ENCODE assay signal across 20 mouse cellular contexts in genomic region chr9:45580069-45580795, GRCm38 (mm10).
DNase-seq lines count a peak whose midpoint lies in the region; ATAC-seq lines count a peak whose summit lies in the region.
"Had no signal": no experiment of that assay in that cellular context is flagged by ENCODE, and none has a peak within 500 bp of the region (broad histone marks: within the 10 kb centered on the region; RNA-seq: fewer than 3 reads in every experiment).

No protein-coding gene starts in this region.

- peaks cover 18% of the 10 kb centered on the region for H3K4me1 ChIP-seq in heart, embryonic 13.5 days
- peaks cover 30% of the 10 kb centered on the region for H3K4me1 ChIP-seq in midbrain, embryonic 15.5 days
- H3K4me1 ChIP-seq: embryonic facial prominence, embryonic 10.5 days; hindbrain, embryonic 12.5 days; megakaryocyte, embryonic 14.5 days had no signal

- H3K4me3 ChIP-seq in heart, embryonic 13.5 days: no peak overlapping the region
- no peak overlapping the region for H3K4me3 ChIP-seq in midbrain, embryonic 15.5 days
- H3K4me3 ChIP-seq: embryonic facial prominence, embryonic 10.5 days; gastrocnemius, adult 2 months; hindbrain, embryonic 12.5 days; megakaryocyte, embryonic 14.5 days; myocyte had no signal

- no peaks in the 10 kb centered on the region for H3K9me3 ChIP-seq in heart, embryonic 13.5 days
- H3K9me3 ChIP-seq in midbrain, embryonic 15.5 days: no peaks in the 10 kb centered on the region
- H3K9me3 ChIP-seq: embryonic facial prominence, embryonic 10.5 days; hindbrain, embryonic 12.5 days; megakaryocyte, embryonic 14.5 days had no signal

- peaks cover 4% of the 10 kb centered on the region; the same call in 1 of the 2 replicates for H3K27me3 ChIP-seq in heart, embryonic 13.5 days (replicated peaks)
- H3K27me3 ChIP-seq in midbrain, embryonic 15.5 days (replicated peaks): no peaks in the 10 kb centered on the region
- H3K27me3 ChIP-seq: hindbrain, embryonic 12.5 days had no signal

- WGBS in heart, embryonic 13.5 days: 23% methylated on average over 16 of the region's 16 CpGs
- 33% methylated on average over 16 of the region's 16 CpGs for WGBS in midbrain, embryonic 15.5 days

- DNase-seq in heart, adult 8-10 months (ENCODE audit: low spot score): no peak
- DNase-seq in retina, adult 2 months (ENCODE audit: low read depth, low spot score): peak; percentile 44
- no peak for DNase-seq in retina, embryonic 14.5 days (ENCODE audit: low spot score)
- no peak for DNase-seq in adrenal gland, postnatal 36 days
- no peak for DNase-seq in kidney, postnatal 36 days
- DNase-seq: cerebellum, adult 9-10 months; gastrocnemius, adult 2 months; kidney, adult 18-20 months; lung, adult 18-20 months; lung, postnatal 14 days; right cerebral cortex, postnatal 4 days had no signal

- no peak for ATAC-seq in heart, embryonic 13.5 days (ENCODE audit: extremely low read depth, insufficient number of reproducible peaks, low FRiP score, low TSS enrichment)
- peak; percentile 53; the same call in 1 of the 2 replicates for ATAC-seq in midbrain, embryonic 15.5 days (replicated peaks)

- H3K9ac ChIP-seq in heart, embryonic 13.5 days: no peak overlapping the region
- H3K9ac ChIP-seq in midbrain, embryonic 15.5 days: no peak overlapping the region
- H3K9ac ChIP-seq: hindbrain, embryonic 12.5 days had no signal

- H3K27ac ChIP-seq in heart, embryonic 13.5 days (replicated peaks): no peak overlapping the region
- H3K27ac ChIP-seq in midbrain, embryonic 15.5 days: peak overlapping the region; percentile 66
- H3K27ac ChIP-seq: embryonic facial prominence, embryonic 10.5 days; gastrocnemius, adult 2 months; hindbrain, embryonic 12.5 days; kidney, postnatal 0 days; stomach, postnatal 0 days had no signal

- H3K36me3 ChIP-seq in heart, embryonic 13.5 days: no peaks in the 10 kb centered on the region
- H3K36me3 ChIP-seq in midbrain, embryonic 15.5 days (replicated peaks): no peaks in the 10 kb centered on the region
- H3K36me3 ChIP-seq: embryonic facial prominence, embryonic 10.5 days; hindbrain, embryonic 12.5 days had no signal

- H3K4me2 ChIP-seq in heart, embryonic 13.5 days: peak overlapping the region; percentile 42
- H3K4me2 ChIP-seq in midbrain, embryonic 15.5 days: no peak overlapping the region
- H3K4me2 ChIP-seq: hindbrain, embryonic 12.5 days; liver, embryonic 11.5 days had no signal
